Mouse (Mus musculus) liver, adult 2 months (tissue): ENCODE data around the gene Slc41a2. TPM values are rescaled to one million over a fixed set of nuclear protein-coding genes. Genes with fewer than 3 reads are reported as not detected.
A peak's percentile ranks its signal among the peaks of the same experiment; 100 is the strongest.

ENCODE experiments used
- DNase-seq: peaks from one replicate; pipeline ENCODE4 v3.0.0-alpha.2; 2011; ENCODE audit warnings: low read depth, low spot score; ENCODE audit errors: extremely low read depth
- H3K27ac ChIP-seq: fragments of 200-500 bp; replicated peaks from 2 replicates; pipeline ENCODE4 v1.5.1; 2012; ENCODE audit warnings: low read depth, mild to moderate bottlenecking, control low read depth, inconsistent platforms, low read length; ENCODE audit not compliant: insufficient read depth
- H3K27me3 ChIP-seq: fragments of 200-500 bp; 2 replicates; pipeline ENCODE4 v1.6.1; 2012; ENCODE audit warnings: mild to moderate bottlenecking, moderate library complexity, low read length, inconsistent platforms; ENCODE audit not compliant: control insufficient read depth, insufficient read depth
- H3K36me3 ChIP-seq: fragments of 200-500 bp; 2 replicates; pipeline ENCODE4 v1.6.1; 2012; ENCODE audit warnings: low read length, inconsistent platforms; ENCODE audit not compliant: control insufficient read depth, insufficient read depth
- H3K4me1 ChIP-seq: fragments of 200-500 bp; 2 replicates; pipeline ENCODE4 v1.6.1; 2011; ENCODE audit warnings: low read length; ENCODE audit not compliant: control insufficient read depth, insufficient read depth
- H3K4me3 ChIP-seq: fragments of 200-500 bp; 2 replicates; pipeline ENCODE4 v1.5.1; 2011; ENCODE audit warnings: low read depth, mild to moderate bottlenecking, control low read depth, low read length, moderate library complexity; ENCODE audit not compliant: insufficient read depth
- H3K79me2 ChIP-seq: fragments of 200-500 bp; 2 replicates; pipeline ENCODE4 v1.6.1; 2012; ENCODE audit warnings: inconsistent platforms, mild to moderate bottlenecking, low read length, moderate library complexity; ENCODE audit not compliant: control insufficient read depth, insufficient read depth
- H3K9ac ChIP-seq: fragments of 200-500 bp; 2 replicates; pipeline ENCODE4 v1.6.1; 2012; ENCODE audit warnings: low read depth, mild to moderate bottlenecking, control low read depth, inconsistent platforms, low read length
- CTCF ChIP-seq: fragments of 200-500 bp; IDR thresholded peaks from 2 replicates; pipeline ENCODE4 v1.5.1; 2011; ENCODE audit warnings: low read depth, low read length, control low read depth
- POLR2A ChIP-seq: fragments of 200-500 bp; IDR thresholded peaks from 2 replicates; pipeline ENCODE4 v1.6.1; 2011; ENCODE audit warnings: low read length, control low read depth; ENCODE audit not compliant: insufficient read depth; ENCODE audit errors: extremely low read depth
- WGBS: fragments of 180-500 bp; shearing (Covaris S2); methylation state at CpG from one replicate; pipeline ENCODE4 v1.1.7; 2018; 5-methylcytosine and 5-hydroxymethylcytosine counted together
- polyA plus RNA-seq: library from polyadenylated mRNA; depleted of rRNA; stranded (reverse); fragments of >200 nt; gene quantifications from 2 replicates; pipeline ENCODE4 v1.2.3, GENCODE M21; 2012
- total RNA-seq: library from RNA; depleted of rRNA; stranded (reverse); fragments of >200 nt; gene quantifications from 2 replicates; pipeline ENCODE4 v1.2.3, GENCODE M21; 2014

Slc41a2 gene
- total and polyA plus RNA-seq, 2 experiments, result 4.3 to 7.4 TPM

DNA sequence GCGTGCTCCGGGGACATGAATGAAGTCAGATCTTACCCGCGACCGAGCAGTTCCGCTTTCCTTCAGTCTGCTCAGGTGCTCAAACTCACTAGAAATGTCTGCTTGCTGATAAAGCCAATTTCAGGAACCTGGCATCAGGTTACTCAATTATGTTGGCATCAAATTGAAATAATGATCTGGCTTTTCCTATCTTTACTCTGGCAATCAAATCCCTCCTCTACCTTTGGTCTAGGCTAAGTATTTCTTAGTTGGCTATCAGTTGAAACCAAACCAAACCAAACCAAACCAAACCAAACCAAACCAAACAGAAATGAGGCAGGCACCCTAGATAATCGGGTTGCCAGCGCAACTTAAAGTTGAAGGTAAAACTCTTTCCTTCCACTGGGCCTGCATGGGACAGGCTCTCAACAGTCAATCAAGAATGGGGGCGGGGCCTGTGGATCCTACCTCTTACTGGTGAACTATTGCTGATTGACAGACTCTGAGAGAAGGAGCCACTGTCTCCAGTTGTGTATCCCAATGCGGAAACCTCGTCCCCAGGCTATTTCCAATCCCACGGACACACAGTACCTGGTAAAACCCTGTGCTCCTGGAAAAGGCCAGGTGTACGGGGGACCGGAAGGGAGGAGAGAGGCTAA lies 10.9 kb downstream of the Slc41a2 start:
- peaks cover 4% of the 10 kb centered on the region; the same call in 1 of the 2 replicates for H3K79me2 ChIP-seq
- H3K27ac ChIP-seq, result peak overlapping the region; percentile 78
- WGBS, result 26% methylated on average over 14 of the region's 14 CpGs
- no peaks in the 10 kb centered on the region for H3K27me3 ChIP-seq
- peak overlapping the region; percentile 47 for H3K9ac ChIP-seq
- peak; percentile 98 for DNase-seq
- H3K36me3 ChIP-seq, result no peaks in the 10 kb centered on the region
- peak overlapping the region; percentile 48 for H3K4me3 ChIP-seq
- TF ChIP-seq CTCF, result no peak
- TF ChIP-seq POLR2A, result no peak
- peaks cover 33% of the 10 kb centered on the region for H3K4me1 ChIP-seq

- Histone ChIP-seq H3K36me3 (no peaks in the 10 kb centered on the region), H3K79me2 (peaks cover 4% of the 10 kb centered on the region; the same call in 1 of the 2 replicates), H3K27me3 (no peaks in the 10 kb centered on the region), H3K27ac (no peak overlapping the region), H3K9ac (no peak overlapping the region), H3K4me1 (peaks cover 39% of the 10 kb centered on the region), H3K4me3 (no peak overlapping the region)
- DNase-seq, result peak; percentile 50
- 30% methylated on average over 1 of the region's 1 CpGs for WGBS
- TF ChIP-seq POLR2A (no peak), CTCF (no peak)
Observed at GRCm38 (mm10) chr10:83325903-83326302, 11.8 kb downstream of the Slc41a2 start.

- Histone ChIP-seq H3K27me3 (no peaks in the 10 kb centered on the region), H3K36me3 (no peaks in the 10 kb centered on the region), H3K27ac (0 out of 2 replicates have a peak overlapping the region, but pooled peaks have one; percentile 35), H3K4me1 (peaks cover 43% of the 10 kb centered on the region), H3K4me3 (no peak overlapping the region), H3K79me2 (peaks cover 4% of the 10 kb centered on the region; the same call in 1 of the 2 replicates), H3K9ac (no peak overlapping the region)
- no peak for TF ChIP-seq POLR2A
- TF ChIP-seq CTCF, result no peak
- peak; percentile 88 for DNase-seq
- WGBS, result 24% methylated on average over 3 of the region's 3 CpGs
Observed at GRCm38 (mm10) chr10:83324871-83325270, 12.8 kb downstream of the Slc41a2 start.

- Histone ChIP-seq H3K27ac (peak overlapping the region; percentile 24; the same call in 1 of the 2 replicates), H3K36me3 (no peaks in the 10 kb centered on the region), H3K4me3 (no peak overlapping the region), H3K27me3 (no peaks in the 10 kb centered on the region), H3K9ac (no peak overlapping the region), H3K79me2 (peaks cover 4% of the 10 kb centered on the region; the same call in 1 of the 2 replicates), H3K4me1 (peaks cover 41% of the 10 kb centered on the region)
- peak; percentile 98 for DNase-seq
- 12% methylated on average over 7 of the region's 7 CpGs for WGBS
- TF ChIP-seq POLR2A (no peak), CTCF (no peak)
Observed at GRCm38 (mm10) chr10:83322551-83323100, 15.1 kb downstream of the Slc41a2 start.

DNA sequence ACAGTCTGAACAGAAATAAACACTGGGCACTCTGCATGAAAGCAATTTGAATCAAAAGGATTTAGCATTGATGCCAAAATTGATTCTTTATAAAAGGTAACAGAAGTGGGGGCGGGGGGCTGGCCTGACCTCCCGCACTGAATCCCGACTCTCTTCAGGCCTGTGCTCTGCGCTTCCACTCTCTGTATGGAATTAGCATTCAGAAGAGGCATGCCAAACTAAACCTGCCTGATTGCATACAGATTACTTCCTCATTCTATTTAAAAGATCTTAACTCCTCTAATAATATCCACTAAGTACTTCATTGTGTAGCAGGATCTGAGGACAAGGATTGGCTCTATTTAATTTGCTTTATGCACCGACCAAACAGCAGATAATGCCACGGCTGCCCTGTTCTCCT lies 16.2 kb downstream of the Slc41a2 start:
- Histone ChIP-seq H3K9ac (no peak overlapping the region), H3K4me3 (no peak overlapping the region), H3K27me3 (no peaks in the 10 kb centered on the region), H3K4me1 (peaks cover 35% of the 10 kb centered on the region), H3K79me2 (peaks cover 4% of the 10 kb centered on the region; the same call in 1 of the 2 replicates), H3K36me3 (no peaks in the 10 kb centered on the region), H3K27ac (no peak overlapping the region)
- TF ChIP-seq POLR2A (no peak), CTCF (no peak)
- DNase-seq, result no peak
- WGBS, result 47% methylated on average over 6 of the region's 6 CpGs

DNA sequence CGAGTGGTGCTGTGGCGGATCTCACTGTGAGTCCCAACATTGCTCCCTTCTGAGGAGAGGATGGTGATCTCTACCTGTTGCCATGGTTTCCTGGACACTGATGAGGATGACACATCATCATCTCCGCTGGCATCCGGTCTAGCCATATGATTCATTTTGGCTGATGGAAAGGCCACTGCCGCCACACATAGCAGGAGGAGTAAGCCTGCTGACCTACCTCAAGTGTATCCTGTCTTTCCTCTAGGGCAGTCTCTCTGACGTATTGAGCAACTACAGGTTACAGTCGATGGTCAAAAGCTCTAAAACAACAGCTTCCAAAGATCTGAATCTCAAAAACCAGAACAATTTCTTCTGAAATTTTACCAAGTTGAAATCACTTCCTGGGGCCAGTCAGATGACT lies 16.8 kb downstream of the Slc41a2 start:
- peak; percentile 33 for DNase-seq
- Histone ChIP-seq H3K9ac (no peak overlapping the region), H3K79me2 (peaks cover 4% of the 10 kb centered on the region; the same call in 1 of the 2 replicates), H3K4me3 (no peak overlapping the region), H3K4me1 (peaks cover 32% of the 10 kb centered on the region), H3K27me3 (no peaks in the 10 kb centered on the region), H3K27ac (no peak overlapping the region), H3K36me3 (no peaks in the 10 kb centered on the region)
- TF ChIP-seq POLR2A (no peak), CTCF (no peak)
- 63% methylated on average over 7 of the region's 7 CpGs for WGBS
